Mouse (Mus musculus) heart, embryonic 12.5 days (tissue): ENCODE results near the gene Cep44. TPM values are rescaled to one million over a fixed set of nuclear protein-coding genes. Genes with fewer than 3 reads are reported as not detected.

Experiments
- ATAC-seq: fragments of 200-750 bp; cut with Nextera tagmentation; 2 replicates; pipeline ENCODE4 v1.8.0; 2017; ENCODE audit warnings: moderate TSS enrichment, moderate library complexity; ENCODE audit not compliant: insufficient number of reproducible peaks, low FRiP score
- H3K27ac ChIP-seq: fragments of 300-500 bp; sonication (generic); 2 replicates; pipeline ENCODE4 v1.5.1; 2016; ENCODE audit warnings: mild to moderate bottlenecking, moderate library complexity; ENCODE audit not compliant: poor library complexity, severe bottlenecking
- H3K27me3 ChIP-seq: fragments of 300-500 bp; sonication (generic); replicated peaks from 2 replicates; pipeline ENCODE4 v1.6.1; 2016; ENCODE audit warnings: mild to moderate bottlenecking, moderate library complexity
- H3K36me3 ChIP-seq: fragments of 300-500 bp; sonication (generic); 2 replicates; pipeline ENCODE4 v1.6.1; 2016; ENCODE audit warnings: mild to moderate bottlenecking, moderate library complexity
- H3K4me1 ChIP-seq: fragments of 300-500 bp; sonication (generic); replicated peaks from 2 replicates; pipeline ENCODE4 v1.6.1; 2016; ENCODE audit warnings: mild to moderate bottlenecking
- H3K4me2 ChIP-seq: fragments of 300-500 bp; sonication (generic); 2 replicates; pipeline ENCODE4 v1.6.1; 2016; ENCODE audit warnings: mild to moderate bottlenecking, moderate library complexity
- H3K4me3 ChIP-seq: fragments of 300-500 bp; sonication (generic); 2 replicates; pipeline ENCODE4 v1.5.1; 2016; ENCODE audit warnings: mild to moderate bottlenecking
- H3K9ac ChIP-seq: fragments of 300-500 bp; sonication (generic); 2 replicates; pipeline ENCODE4 v1.6.1; 2016; ENCODE audit warnings: mild to moderate bottlenecking, moderate library complexity
- H3K9me3 ChIP-seq: fragments of 300-500 bp; sonication (generic); replicated peaks from 2 replicates; pipeline ENCODE4 v1.6.1; 2016; ENCODE audit warnings: mild to moderate bottlenecking, moderate library complexity
- WGBS: fragments of 180-500 bp; shearing (Covaris S2); methylation state at CpG from one replicate; pipeline ENCODE4 v1.1.7; 2016; 5-methylcytosine and 5-hydroxymethylcytosine counted together
- polyA plus RNA-seq: library from polyadenylated mRNA; unstranded; fragments of >200 nt; fragmentation: Nextera tagmentation; extraction: Ambion mirVana; gene quantifications from 2 replicates; pipeline ENCODE4 v1.2.1, GENCODE M21; 2016

Gene Cep44
- polyA plus RNA-seq = 28.2 and 31.1 TPM in 2 replicates

DNA sequence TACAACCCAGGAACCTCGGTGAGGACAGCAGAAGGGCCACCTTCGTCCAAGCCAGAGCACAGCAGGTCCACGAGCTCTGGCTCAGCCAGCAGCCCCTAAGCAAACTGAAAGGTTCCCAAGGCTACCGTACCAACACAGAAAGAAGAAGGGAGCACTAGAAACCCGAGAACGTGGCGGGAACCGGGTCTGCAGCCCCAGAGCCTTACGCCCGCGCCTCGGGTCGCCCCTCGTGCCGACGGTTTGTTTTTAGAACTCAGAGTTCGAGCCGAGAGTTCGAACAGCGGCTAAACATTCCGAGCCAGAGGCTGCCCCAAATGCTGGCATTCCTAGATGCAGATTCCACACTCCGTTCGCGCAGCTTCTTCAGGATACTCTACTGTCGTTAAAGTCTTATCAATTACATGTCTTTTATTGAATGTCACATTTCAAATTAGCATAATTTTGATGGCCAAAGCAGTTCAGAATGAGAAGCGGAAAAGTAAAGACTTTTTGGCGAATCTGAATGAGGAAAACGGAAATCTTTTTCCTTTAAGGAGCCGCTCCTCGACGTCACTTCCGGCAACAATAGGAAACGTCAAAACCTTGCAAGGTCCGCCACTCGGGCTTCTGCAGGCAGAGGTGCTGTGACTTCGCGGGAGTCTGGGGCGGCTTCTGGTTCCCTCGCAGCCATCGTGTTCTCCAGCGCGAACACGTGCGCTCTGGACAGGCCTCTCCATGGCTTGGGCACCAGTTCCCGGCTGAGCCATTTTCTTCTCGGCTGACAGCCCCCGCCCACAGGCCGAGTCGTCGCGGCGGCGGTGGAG, at the start of gene Cep44, which contains the start of gene Fbxo8:
Gene Cep44, minus strand, starts transcription at position 490 of the 803 bp plus-strand sequence.
Gene Fbxo8, plus strand, starts transcription at position 533 of the 803 bp plus-strand sequence.
- ATAC-seq = peak; percentile 91
- H3K4me1 ChIP-seq = peaks cover 10% of the 10 kb centered on the region
- under 1% methylated on average over 53 of the region's 53 CpGs for WGBS

DNA sequence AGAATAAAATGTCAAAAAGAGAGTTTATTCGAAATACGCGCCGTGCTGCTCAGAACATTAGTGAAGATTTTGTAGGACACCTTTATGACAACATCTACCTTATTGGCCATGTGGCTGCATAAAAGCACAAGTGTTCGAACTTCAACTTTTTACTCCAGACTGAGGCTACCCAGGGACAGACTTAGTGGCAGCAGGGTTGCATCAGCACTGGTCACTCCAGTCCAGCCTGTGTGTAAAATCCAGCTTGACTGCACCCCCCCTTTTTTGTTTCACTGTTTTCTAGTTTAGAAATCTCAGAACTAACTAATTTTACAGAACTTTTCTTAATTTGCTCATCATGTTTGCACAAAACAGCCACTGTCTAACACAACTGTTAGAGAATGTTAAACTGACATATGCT, 40.7 kb upstream of the Cep44 start:
- Histone ChIP-seq H3K27me3 (no peaks in the 10 kb centered on the region), H3K4me1 (no peaks in the 10 kb centered on the region), H3K36me3 (no peaks in the 10 kb centered on the region), H3K9me3 (no peaks in the 10 kb centered on the region), H3K9ac (no peak overlapping the region), H3K27ac (no peak overlapping the region), H3K4me3 (no peak overlapping the region), H3K4me2 (no peak overlapping the region)
- WGBS = 95% methylated on average over 5 of the region's 5 CpGs
- ATAC-seq = no peak

More for the DNA sequence above, at the start of gene Cep44, which contains the start of gene Fbxo8:
- no peaks in the 10 kb centered on the region for H3K27me3 ChIP-seq
- peak within 1 kb of the TSS; percentile 79 for H3K4me3 ChIP-seq
- H3K9ac ChIP-seq = peak within 1 kb of the TSS; percentile 90
- H3K9me3 ChIP-seq = no peaks in the 10 kb centered on the region
- H3K36me3 ChIP-seq = peaks cover 5% of the 10 kb centered on the region; the same call in 1 of the 2 replicates
- H3K4me2 ChIP-seq = peak within 1 kb of the TSS; percentile 77
- peak within 1 kb of the TSS; percentile 88 for H3K27ac ChIP-seq

DNA sequence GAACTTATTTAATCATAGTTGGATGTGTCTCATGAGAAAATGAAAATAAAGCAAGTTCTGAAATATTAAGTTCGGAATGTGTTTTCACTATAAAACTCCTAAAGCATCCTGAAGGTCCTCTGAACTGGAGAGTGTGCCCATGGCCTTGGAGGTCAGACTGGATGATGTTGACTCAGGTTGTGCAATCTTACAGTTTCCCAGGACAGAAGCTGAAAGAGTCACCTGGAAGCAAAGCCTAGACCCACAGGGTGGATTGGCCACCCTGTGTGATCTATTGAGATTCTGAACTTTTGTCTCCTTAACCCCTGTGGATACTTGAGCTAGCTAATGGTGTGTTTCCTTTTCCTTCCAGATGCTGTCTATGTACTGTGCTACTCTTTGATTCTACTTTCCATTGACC, 40.2 kb upstream of the Cep44 start:
- Histone ChIP-seq H3K9ac (no peak overlapping the region), H3K27ac (no peak overlapping the region), H3K36me3 (no peaks in the 10 kb centered on the region), H3K4me3 (no peak overlapping the region), H3K27me3 (no peaks in the 10 kb centered on the region), H3K4me1 (no peaks in the 10 kb centered on the region), H3K4me2 (no peak overlapping the region), H3K9me3 (no peaks in the 10 kb centered on the region)
- ATAC-seq = no peak
- 86% methylated on average over 1 of the region's 1 CpGs for WGBS

DNA sequence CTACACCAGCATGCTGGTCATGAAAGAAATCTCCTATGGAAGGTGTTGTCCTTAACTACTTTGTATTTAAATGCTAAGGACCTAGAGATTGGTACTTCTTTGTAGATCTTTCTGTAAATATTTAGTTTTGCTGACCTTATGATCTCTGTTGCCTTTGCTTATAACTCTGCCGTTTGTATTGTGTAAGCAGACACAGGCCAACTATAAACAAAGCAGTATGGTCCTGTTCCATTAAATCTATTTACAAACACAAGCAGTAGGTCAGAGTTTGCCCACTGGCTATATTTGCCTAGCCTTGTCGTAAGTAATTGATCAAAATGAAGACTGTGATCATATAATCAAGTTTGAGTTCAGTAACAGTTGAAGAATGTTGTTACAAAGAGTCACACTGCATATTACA, 38.2 kb upstream of the Cep44 start:
- H3K36me3 ChIP-seq = no peaks in the 10 kb centered on the region
- 83% methylated on average over 2 of the region's 2 CpGs for WGBS
- H3K4me2 ChIP-seq = no peak overlapping the region

DNA sequence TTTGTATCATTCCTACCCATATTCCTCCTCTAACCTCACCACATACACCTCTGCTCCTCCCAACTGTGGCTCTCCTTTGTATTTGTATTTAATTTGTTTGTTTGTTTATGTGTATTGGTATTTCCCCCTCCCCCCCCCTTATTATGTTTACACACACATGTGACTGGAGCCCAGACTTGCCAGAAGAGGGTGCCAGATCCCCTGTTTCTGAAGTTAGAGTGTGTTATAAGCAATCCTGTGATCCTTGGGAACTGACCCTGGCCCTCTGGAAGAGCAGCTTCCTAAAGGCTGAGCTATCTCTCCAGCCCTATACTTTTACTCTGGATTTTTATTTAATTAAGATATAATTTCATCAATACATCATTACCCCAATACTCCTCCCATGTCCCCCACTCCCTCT, 32.0 kb upstream of the Cep44 start:
- no peak overlapping the region for H3K9ac ChIP-seq
- H3K27me3 ChIP-seq = no peaks in the 10 kb centered on the region
- H3K9me3 ChIP-seq = no peaks in the 10 kb centered on the region
- H3K36me3 ChIP-seq = no peaks in the 10 kb centered on the region
- H3K4me1 ChIP-seq = no peaks in the 10 kb centered on the region
- no peak overlapping the region for H3K27ac ChIP-seq
- ATAC-seq = no peak
- H3K4me2 ChIP-seq = no peak overlapping the region
- H3K4me3 ChIP-seq = no peak overlapping the region

More for the DNA sequence above, 38.2 kb upstream of the Cep44 start:
- Histone ChIP-seq H3K27ac (no peak overlapping the region), H3K9me3 (no peaks in the 10 kb centered on the region), H3K4me1 (no peaks in the 10 kb centered on the region), H3K4me3 (no peak overlapping the region), H3K9ac (no peak overlapping the region), H3K27me3 (no peaks in the 10 kb centered on the region)
- ATAC-seq = no peak

DNA sequence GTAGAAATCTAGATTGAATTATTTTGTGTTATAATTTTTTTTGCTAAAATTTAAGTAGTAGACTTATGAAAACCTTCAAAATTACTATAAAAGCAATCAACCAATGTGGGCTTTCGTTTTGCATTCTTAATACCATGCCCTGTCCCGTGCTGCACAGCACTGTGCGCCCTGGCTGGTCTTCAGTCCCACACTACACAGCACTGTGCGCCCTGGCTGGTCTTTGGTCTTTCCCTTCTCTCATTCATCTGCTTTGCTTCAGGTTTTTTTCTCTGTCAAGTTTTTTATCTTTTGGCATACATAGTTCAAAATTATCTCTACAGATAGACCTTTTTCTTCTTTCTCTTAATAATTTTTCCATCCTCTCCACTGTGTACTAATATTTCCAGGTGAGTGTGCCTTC, 30.1 kb upstream of the Cep44 start:
- WGBS = 89% methylated on average over 4 of the region's 4 CpGs
- Histone ChIP-seq H3K9me3 (no peaks in the 10 kb centered on the region), H3K4me1 (no peaks in the 10 kb centered on the region), H3K27me3 (no peaks in the 10 kb centered on the region), H3K27ac (no peak overlapping the region), H3K9ac (no peak overlapping the region), H3K4me3 (no peak overlapping the region), H3K36me3 (no peaks in the 10 kb centered on the region), H3K4me2 (no peak overlapping the region)
- ATAC-seq = no peak

DNA sequence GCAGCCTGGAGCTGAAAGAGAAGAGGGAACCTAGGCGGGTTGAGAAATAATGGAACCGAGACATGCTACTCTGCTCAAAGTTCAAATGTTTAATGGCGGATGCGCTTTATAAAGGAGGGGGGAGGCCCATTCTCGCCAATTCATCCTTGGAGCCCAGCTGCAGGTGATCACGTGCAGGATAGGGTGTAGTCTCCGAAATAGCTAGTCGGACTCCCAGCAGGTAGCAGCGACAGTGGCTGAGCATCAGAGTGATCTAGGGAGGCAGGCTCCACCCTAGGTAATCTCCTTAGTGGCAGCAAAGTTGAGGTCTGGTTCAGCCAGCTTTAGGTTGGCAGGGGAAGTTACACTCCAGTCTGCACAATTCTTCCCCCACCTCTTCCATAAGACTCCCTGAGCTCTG, 16.0 kb upstream of the Cep44 start:
- Histone ChIP-seq H3K9me3 (no peaks in the 10 kb centered on the region), H3K27ac (no peak overlapping the region), H3K36me3 (0 out of 2 replicates have a peak, but pooled peaks cover 3% of the 10 kb centered on the region), H3K9ac (no peak overlapping the region), H3K4me1 (no peaks in the 10 kb centered on the region), H3K4me3 (no peak overlapping the region), H3K27me3 (no peaks in the 10 kb centered on the region), H3K4me2 (no peak overlapping the region)
- WGBS = 87% methylated on average over 9 of the region's 9 CpGs
- no peak for ATAC-seq

DNA sequence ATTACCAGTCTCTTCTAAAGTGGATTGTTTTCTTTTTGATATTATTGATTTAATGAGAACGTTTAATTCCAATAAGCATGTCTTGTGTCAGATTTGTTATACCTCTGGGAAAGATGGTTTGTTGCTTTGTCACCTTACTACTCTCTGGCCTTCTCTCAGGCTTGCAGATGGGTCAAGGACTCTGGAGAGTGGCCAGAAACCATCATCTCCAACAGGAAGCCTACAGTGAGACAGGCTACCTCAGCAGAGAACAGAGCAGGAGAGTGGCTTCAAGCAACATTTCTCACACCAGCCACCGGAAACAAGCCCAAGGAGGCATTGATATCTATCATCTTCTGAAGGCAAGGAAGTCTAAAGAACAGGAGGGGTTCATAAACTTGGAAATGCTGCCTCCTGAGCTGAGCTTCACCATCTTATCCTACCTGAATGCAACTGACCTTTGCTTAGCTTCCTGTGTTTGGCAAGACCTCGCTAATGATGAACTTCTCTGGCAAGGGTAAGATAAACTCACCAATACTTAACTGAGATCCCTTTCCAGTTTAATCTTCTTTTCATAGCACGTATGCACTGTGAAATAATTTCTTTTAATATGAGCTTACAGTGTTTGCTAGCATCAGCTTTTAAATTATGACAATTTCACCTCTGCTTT, 13.7 kb upstream of the Cep44 start:
- no peak overlapping the region for H3K4me3 ChIP-seq
- no peaks in the 10 kb centered on the region for H3K27me3 ChIP-seq
- 77% methylated on average over 4 of the region's 4 CpGs for WGBS
- no peak overlapping the region for H3K4me2 ChIP-seq
- no peaks in the 10 kb centered on the region for H3K9me3 ChIP-seq
- 0 out of 2 replicates have a peak, but pooled peaks cover 3% of the 10 kb centered on the region for H3K36me3 ChIP-seq
- no peaks in the 10 kb centered on the region for H3K4me1 ChIP-seq
- no peak overlapping the region for H3K27ac ChIP-seq
- no peak overlapping the region for H3K9ac ChIP-seq
- ATAC-seq = no peak

DNA sequence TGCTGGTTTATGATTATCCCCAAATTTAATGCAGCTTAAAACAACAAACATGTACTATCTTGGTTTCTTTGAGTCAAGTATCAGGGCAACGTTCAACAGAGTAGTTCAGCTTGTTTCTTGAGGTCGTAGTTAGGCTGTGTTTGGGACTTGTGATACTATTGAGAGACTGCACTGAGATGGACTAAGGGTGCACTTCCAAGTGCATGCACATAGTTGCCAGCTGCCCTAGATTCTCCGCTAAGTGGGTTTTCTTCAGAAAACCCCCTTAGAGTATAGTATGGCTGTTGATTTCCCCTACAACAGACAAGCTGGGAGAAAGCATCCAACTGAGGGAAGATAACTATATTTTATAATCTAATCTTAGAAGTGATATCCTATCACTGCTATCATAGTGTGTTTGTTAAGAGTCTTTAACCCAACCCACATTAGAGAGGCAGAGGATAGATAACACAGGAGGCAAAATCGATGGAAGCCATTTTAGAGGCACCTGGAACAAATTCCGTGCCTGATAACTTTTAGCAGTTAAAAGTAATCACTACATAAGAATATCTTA, 1.8 kb upstream of the Cep44 start:
- peaks cover 10% of the 10 kb centered on the region for H3K4me1 ChIP-seq
- no peaks in the 10 kb centered on the region for H3K9me3 ChIP-seq
- ATAC-seq = no peak
- H3K27me3 ChIP-seq = no peaks in the 10 kb centered on the region
- no peaks in the 10 kb centered on the region for H3K36me3 ChIP-seq
- WGBS = 34% methylated on average over 5 of the region's 5 CpGs
- H3K9ac ChIP-seq = no peak overlapping the region
- H3K4me2 ChIP-seq = peak overlapping the region; percentile 41; the same call in 1 of the 2 replicates
- 0 out of 2 replicates have a peak overlapping the region, but pooled peaks have one; percentile 9 for H3K4me3 ChIP-seq
- no peak overlapping the region for H3K27ac ChIP-seq

DNA sequence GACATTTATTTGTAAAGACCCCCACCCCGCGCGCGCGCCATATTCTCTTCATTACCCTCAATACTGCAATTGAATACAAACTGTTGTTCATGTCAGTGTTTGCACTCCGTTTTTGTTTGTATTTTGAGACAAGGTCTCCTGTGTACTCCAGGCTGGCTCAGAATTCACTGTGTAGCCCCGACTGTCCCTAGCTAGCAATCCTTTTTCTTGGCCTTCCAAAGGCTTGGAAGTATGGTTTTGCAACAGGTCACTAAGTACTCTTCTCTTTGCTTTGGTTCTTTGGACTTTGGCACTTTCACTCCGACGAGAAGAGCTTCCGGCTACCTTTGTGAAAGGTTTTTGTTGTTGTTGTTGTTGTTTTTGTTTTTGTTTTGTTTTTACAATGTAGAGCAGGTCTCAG, 1.2 kb upstream of the Cep44 start:
- Histone ChIP-seq H3K4me2 (peak overlapping the region; percentile 77), H3K27me3 (no peaks in the 10 kb centered on the region), H3K27ac (no peak overlapping the region), H3K4me3 (peak overlapping the region; percentile 79), H3K9me3 (no peaks in the 10 kb centered on the region), H3K9ac (peak overlapping the region; percentile 56; the same call in 1 of the 2 replicates), H3K4me1 (peaks cover 10% of the 10 kb centered on the region), H3K36me3 (peaks cover 3% of the 10 kb centered on the region; the same call in 1 of the 2 replicates)
- ATAC-seq = no peak
- 29% methylated on average over 10 of the region's 10 CpGs for whole genome bisulfite sequencing

DNA sequence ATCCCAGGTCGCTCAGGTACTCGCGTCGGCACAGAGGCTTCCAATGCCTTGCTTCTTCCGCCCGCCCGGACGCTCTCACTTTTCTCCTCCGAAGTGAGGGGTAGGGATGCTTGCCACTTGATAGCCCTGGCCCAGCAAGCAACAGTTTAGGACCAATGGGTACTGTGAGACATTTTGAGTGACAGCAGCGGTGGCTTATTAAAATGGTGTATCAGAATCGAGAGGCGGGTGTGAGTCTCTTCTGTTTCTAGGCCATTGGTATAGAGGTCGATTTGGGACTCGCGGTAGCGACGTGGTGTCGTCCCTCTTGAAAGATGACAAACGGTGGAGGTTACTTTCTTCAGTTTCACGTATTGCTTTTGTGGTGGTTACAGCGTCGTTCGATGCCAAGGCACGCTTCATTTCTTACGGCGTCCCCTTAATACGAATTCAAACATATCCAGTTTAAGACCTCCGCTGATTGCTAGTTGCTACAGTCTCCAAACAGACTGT, 560 bp upstream of the Cep44 start:
- WGBS = under 1% methylated on average over 28 of the region's 28 CpGs
- no peaks in the 10 kb centered on the region for H3K27me3 ChIP-seq
- peak overlapping the region; percentile 90 for H3K9ac ChIP-seq
- H3K4me1 ChIP-seq = peaks cover 10% of the 10 kb centered on the region
- peaks cover 3% of the 10 kb centered on the region; the same call in 1 of the 2 replicates for H3K36me3 ChIP-seq
- peak overlapping the region; percentile 77 for H3K4me2 ChIP-seq
- H3K9me3 ChIP-seq = no peaks in the 10 kb centered on the region
- H3K27ac ChIP-seq = peak overlapping the region; percentile 88
- H3K4me3 ChIP-seq = peak overlapping the region; percentile 79
- ATAC-seq = peak; percentile 95
